Mouse (Mus musculus): ENCODE results near the gene Krtap5-4. TPM values are rescaled to one million over a fixed set of nuclear protein-coding genes. Genes with fewer than 3 reads are reported as not detected.
"Not testable (repeated sequence)": the region's sequence is repeated elsewhere in the genome, so short reads cannot be mapped to it uniquely, and the experiment has no call there.

Gene Krtap5-4
- polyA plus RNA-seq, 1 experiment: not detected

GRCm38 (mm10) chr7:142284615-142285080 is 18.7 kb upstream of the Krtap5-4 start:
- no peaks in the 10 kb centered on the region for H3K36me3 ChIP-seq (ENCODE audit: control insufficient read depth, insufficient read depth)
- peak overlapping the region; percentile 99 for H3K4me2 ChIP-seq (ENCODE audit: low read depth)
- H3ac ChIP-seq (ENCODE audit: control insufficient read depth, insufficient read length): no peak overlapping the region
- H3K79me2 ChIP-seq (ENCODE audit: control insufficient read depth, insufficient read depth): no peaks in the 10 kb centered on the region
- peaks cover 2% of the 10 kb centered on the region for H3K27me3 ChIP-seq (ENCODE audit: control insufficient read depth, insufficient read depth, insufficient read length)
- peak overlapping the region; percentile 49 for H3K4me3 ChIP-seq
- no peak for TF ChIP-seq TCF12 (IDR thresholded peaks at IDR 0.05; ENCODE audit: insufficient read depth, poor library complexity, severe bottlenecking)
- no peak for TF ChIP-seq MYOD1 (IDR thresholded peaks at IDR 0.05; ENCODE audit: control insufficient read depth in 1 of 3, insufficient read length in 2 of 3, low read depth in 2 of 3)
- no peak for TF ChIP-seq USF1 (IDR thresholded peaks at IDR 0.05; ENCODE audit: low read depth)
- no peak for TF ChIP-seq POLR2AphosphoS2 (IDR thresholded peaks at IDR 0.05; ENCODE audit: insufficient read length, low read depth)
- no peak for TF ChIP-seq TCF3 (IDR thresholded peaks at IDR 0.05; ENCODE audit: insufficient read length, low read depth)
- TF ChIP-seq MAX (IDR thresholded peaks at IDR 0.05; ENCODE audit: low read depth): no peak
- TF ChIP-seq CEBPB (IDR thresholded peaks at IDR 0.05; ENCODE audit: insufficient read depth, poor library complexity, severe bottlenecking): no peak
- no peak for TF ChIP-seq REST (IDR thresholded peaks at IDR 0.05; ENCODE audit: insufficient read depth, insufficient read length)
- no peak for TF ChIP-seq E2F4 (IDR thresholded peaks at IDR 0.05; ENCODE audit: insufficient read depth)
- TF ChIP-seq MYOG (IDR thresholded peaks at IDR 0.05; ENCODE audit: control insufficient read depth in 1 of 3, insufficient read depth in 1 of 3, insufficient read length in 2 of 3, low read depth in 2 of 3): no peak
- no peak for TF ChIP-seq SRF (IDR thresholded peaks at IDR 0.05; ENCODE audit: control insufficient read depth, insufficient read length, low read depth)
- TF ChIP-seq POLR2A (IDR thresholded peaks at IDR 0.05; ENCODE audit: insufficient read length, low read depth): no peak

GRCm38 (mm10) chr7:142285130-142285835 is 18.1 kb upstream of the Krtap5-4 start:
- Histone ChIP-seq H3K79me2 (ENCODE audit: control insufficient read depth, insufficient read depth) (no peaks in the 10 kb centered on the region), H3K36me3 (ENCODE audit: control insufficient read depth, insufficient read depth) (no peaks in the 10 kb centered on the region), H3ac (ENCODE audit: control insufficient read depth, insufficient read length) (no peak overlapping the region), H3K4me3 (peak overlapping the region; percentile 49), H3K4me2 (ENCODE audit: low read depth) (peak overlapping the region; percentile 99), H3K27me3 (ENCODE audit: control insufficient read depth, insufficient read depth, insufficient read length) (no peaks in the 10 kb centered on the region)
- no peak for TF ChIP-seq TCF12 (IDR thresholded peaks at IDR 0.05; ENCODE audit: insufficient read depth, poor library complexity, severe bottlenecking)
- no peak for TF ChIP-seq SRF (IDR thresholded peaks at IDR 0.05; ENCODE audit: control insufficient read depth, insufficient read length, low read depth)
- TF ChIP-seq E2F4 (IDR thresholded peaks at IDR 0.05; ENCODE audit: insufficient read depth): no peak
- TF ChIP-seq USF1 (IDR thresholded peaks at IDR 0.05; ENCODE audit: low read depth): no peak
- no peak for TF ChIP-seq MAX (IDR thresholded peaks at IDR 0.05; ENCODE audit: low read depth)
- no peak for TF ChIP-seq TCF3 (IDR thresholded peaks at IDR 0.05; ENCODE audit: insufficient read length, low read depth)
- TF ChIP-seq POLR2AphosphoS2 (IDR thresholded peaks at IDR 0.05; ENCODE audit: insufficient read length, low read depth): no peak
- no peak for TF ChIP-seq CEBPB (IDR thresholded peaks at IDR 0.05; ENCODE audit: insufficient read depth, poor library complexity, severe bottlenecking)
- no peak for TF ChIP-seq MYOD1 (IDR thresholded peaks at IDR 0.05; ENCODE audit: control insufficient read depth in 1 of 3, insufficient read length in 2 of 3, low read depth in 2 of 3)

DNA sequence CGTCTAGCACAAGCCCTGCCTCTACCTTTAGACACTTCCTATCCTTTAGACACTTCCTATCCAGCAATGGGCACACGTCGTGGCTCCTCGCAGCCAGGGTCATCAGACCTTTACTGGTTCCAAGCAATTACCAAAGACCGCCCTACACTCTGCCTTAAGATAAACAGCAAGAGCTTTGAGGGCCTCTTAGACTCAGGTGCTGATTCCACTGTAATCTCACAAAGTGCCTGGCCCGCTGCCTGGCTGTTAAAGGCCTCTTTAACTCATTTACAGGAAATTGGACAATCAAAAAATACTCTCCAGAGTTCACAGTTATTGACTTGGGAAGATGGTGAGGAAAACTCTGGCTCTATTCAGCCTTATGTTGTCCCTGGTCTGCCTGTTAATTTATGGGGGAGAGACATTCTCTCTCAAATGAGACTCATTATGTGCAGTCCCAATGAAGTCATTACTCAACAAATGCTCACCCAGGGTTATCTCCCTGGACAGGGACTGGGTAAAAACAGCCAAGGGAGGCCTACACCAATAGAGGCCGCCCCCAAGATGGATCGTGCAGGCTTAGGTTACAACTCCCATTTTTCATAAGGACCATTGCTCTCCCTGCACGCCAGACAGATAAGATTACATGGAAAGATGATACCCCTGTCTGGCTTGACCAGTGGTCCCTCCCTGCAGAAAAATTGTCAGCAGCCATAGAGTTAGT is 17.3 kb upstream of the Krtap5-4 start:
- H3K36me3 ChIP-seq (ENCODE audit: control insufficient read depth, insufficient read depth); H3K27me3 ChIP-seq (ENCODE audit: control insufficient read depth, insufficient read depth, insufficient read length); H3ac ChIP-seq (ENCODE audit: control insufficient read depth, insufficient read length); H3K79me2 ChIP-seq (ENCODE audit: control insufficient read depth, insufficient read depth); H3K4me2 ChIP-seq (ENCODE audit: low read depth); H3K4me3 ChIP-seq: not testable (repeated sequence)

- not testable (repeated sequence) for H3K79me2 ChIP-seq (ENCODE audit: control insufficient read depth, insufficient read depth); H3K4me2 ChIP-seq (ENCODE audit: low read depth); H3K27me3 ChIP-seq (ENCODE audit: control insufficient read depth, insufficient read depth, insufficient read length); H3K4me3 ChIP-seq; H3ac ChIP-seq (ENCODE audit: control insufficient read depth, insufficient read length); H3K36me3 ChIP-seq (ENCODE audit: control insufficient read depth, insufficient read depth)
These were observed 9.5 kb upstream of the Krtap5-4 start for GRCm38 (mm10) chr7:142293851-142294250.

DNA sequence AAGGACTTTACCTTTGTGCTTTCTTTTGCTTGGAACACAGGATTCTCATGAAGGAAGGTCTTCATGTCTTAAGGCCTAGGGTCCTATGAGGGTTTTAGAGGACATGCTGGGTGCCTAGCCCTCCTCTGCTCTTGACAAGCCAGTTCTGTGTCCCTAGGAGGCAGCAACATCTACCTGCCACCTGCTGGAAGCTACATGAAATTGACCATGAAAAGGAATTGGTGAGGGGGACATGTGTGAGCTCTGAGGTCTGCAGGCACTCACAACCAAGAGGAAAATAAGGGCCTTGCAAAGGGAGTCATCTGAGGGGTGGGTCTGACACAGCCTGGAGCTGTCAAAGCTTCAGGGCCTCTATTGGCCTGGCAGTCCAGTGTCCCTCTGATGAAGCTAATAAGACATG is 7.9 kb upstream of the Krtap5-4 start:
- no peaks in the 10 kb centered on the region for H3K36me3 ChIP-seq (ENCODE audit: control insufficient read depth, insufficient read depth)
- no peaks in the 10 kb centered on the region for H3K79me2 ChIP-seq (ENCODE audit: control insufficient read depth, insufficient read depth)
- TF ChIP-seq CEBPB (IDR thresholded peaks at IDR 0.05; ENCODE audit: insufficient read depth, poor library complexity, severe bottlenecking) (no peak), REST (IDR thresholded peaks at IDR 0.05; ENCODE audit: insufficient read depth, insufficient read length) (no peak), MAX (IDR thresholded peaks at IDR 0.05; ENCODE audit: low read depth) (no peak), TCF3 (IDR thresholded peaks at IDR 0.05; ENCODE audit: insufficient read length, low read depth) (no peak), MYOD1 (IDR thresholded peaks at IDR 0.05; ENCODE audit: control insufficient read depth in 1 of 3, insufficient read length in 2 of 3, low read depth in 2 of 3) (no peak), POLR2A (IDR thresholded peaks at IDR 0.05; ENCODE audit: insufficient read length, low read depth) (no peak), E2F4 (IDR thresholded peaks at IDR 0.05; ENCODE audit: insufficient read depth) (no peak)
- peaks cover 7% of the 10 kb centered on the region for H3K27me3 ChIP-seq (ENCODE audit: control insufficient read depth, insufficient read depth, insufficient read length)
- no peak overlapping the region for H3ac ChIP-seq (ENCODE audit: control insufficient read depth, insufficient read length)
- H3K4me2 ChIP-seq (ENCODE audit: low read depth): no peak overlapping the region
- no peak overlapping the region for H3K4me3 ChIP-seq

- H3K27me3 ChIP-seq (ENCODE audit: control insufficient read depth, insufficient read depth, insufficient read length); H3K4me3 ChIP-seq; H3K36me3 ChIP-seq (ENCODE audit: control insufficient read depth, insufficient read depth); H3K4me2 ChIP-seq (ENCODE audit: low read depth); H3ac ChIP-seq (ENCODE audit: control insufficient read depth, insufficient read length); H3K79me2 ChIP-seq (ENCODE audit: control insufficient read depth, insufficient read depth): not testable (repeated sequence)
These were observed 7.2 kb upstream of the Krtap5-4 start for GRCm38 (mm10) chr7:142296108-142296507.

GRCm38 (mm10) chr7:142297018-142297417 is 6.3 kb upstream of the Krtap5-4 start, which contains the start of gene Krtap5-1:
Gene Krtap5-1, minus strand, starts transcription at chr7:142297118.
- H3K4me2 ChIP-seq (ENCODE audit: low read depth); H3K79me2 ChIP-seq (ENCODE audit: control insufficient read depth, insufficient read depth); H3ac ChIP-seq (ENCODE audit: control insufficient read depth, insufficient read length); H3K27me3 ChIP-seq (ENCODE audit: control insufficient read depth, insufficient read depth, insufficient read length); H3K36me3 ChIP-seq (ENCODE audit: control insufficient read depth, insufficient read depth); H3K4me3 ChIP-seq: not testable (repeated sequence)
